Mouse (Mus musculus): ENCODE data around the gene Vmn1r234. TPM values are rescaled to one million over a fixed set of nuclear protein-coding genes. Genes with fewer than 3 reads are reported as not detected.

The Vmn1r234 gene
- polyA plus RNA-seq (2012; rRNA removed; ENCODE audit: low replicate concordance): not detected in 2 replicates

DNA sequence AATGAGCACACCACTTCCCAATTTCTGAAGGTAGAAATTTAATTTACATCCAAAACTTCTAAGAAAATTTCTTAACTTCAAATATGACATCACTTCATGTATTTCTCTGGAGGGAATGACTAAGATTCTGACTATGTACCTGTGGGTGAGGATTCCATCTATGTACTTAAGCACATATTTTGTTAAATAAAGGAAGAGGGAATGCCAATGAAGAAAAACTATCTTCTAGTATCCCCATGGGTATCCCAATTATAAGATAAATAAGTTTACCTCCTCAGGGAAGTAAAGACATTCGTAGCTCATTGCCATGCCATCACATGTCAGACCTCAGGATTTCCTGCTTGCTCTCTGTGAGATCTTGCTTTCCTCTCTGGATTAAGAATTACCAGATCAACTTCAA is at the start of gene Vmn1r234:
Gene Vmn1r234 (plus strand): TSS at position 301 of the 400 bp plus-strand sequence.

DNA sequence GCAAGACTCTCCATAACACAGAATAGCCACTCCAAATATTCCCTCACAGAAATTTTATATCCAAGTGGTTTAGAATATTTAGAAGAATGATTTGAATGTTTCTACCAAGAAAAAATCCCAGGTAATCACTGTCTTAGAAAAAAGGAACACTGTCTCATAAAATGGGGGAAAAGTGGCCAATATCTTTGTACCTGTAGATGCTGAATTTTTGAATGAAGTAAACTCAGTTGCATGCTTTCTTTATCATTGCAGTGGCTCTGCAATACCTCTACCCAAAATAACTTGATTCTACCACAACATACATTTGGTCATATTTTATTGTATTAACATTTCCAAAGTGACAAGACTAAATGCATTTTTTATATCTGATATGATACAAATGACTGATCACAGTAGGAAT is 30.2 kb downstream of the Vmn1r234 start, which contains the start of gene Vmn1r235:
Gene Vmn1r235 (plus strand): TSS at position 301 of the 400 bp plus-strand sequence.

DNA sequence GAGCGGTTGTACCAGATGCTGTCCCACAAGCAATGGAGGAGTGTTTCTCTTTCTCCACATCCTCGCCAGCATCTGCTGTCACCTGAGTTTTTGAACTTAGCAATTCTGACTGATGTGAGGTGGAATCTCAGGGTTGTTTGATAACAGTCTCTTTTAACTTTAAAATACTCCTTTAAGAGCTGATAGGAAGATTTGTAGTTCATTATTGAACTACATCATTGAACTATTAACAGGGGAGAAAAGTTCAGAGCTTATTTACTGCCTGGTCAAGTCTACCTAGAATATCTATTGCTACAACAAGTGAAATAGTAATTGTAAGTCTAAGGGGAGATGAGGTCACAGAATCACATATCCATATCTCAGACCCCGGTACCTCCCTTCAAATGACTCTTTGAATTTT is 56.8 kb downstream of the Vmn1r234 start, which contains the start of gene Vmn1r236:
Gene Vmn1r236 (plus strand): TSS at position 301 of the 400 bp plus-strand sequence.

Other genes starting within 250 kb of the Vmn1r234 start
- not detected in 2 replicates for gene Vmn1r233, start 229.6 kb upstream of the Vmn1r234 start, polyA plus RNA-seq (2012; rRNA removed; ENCODE audit: low replicate concordance)
- 0.36 and 0.44 TPM in 2 replicates for gene Zfp160, start 217.2 kb upstream of the Vmn1r234 start, polyA plus RNA-seq (2012; rRNA removed; ENCODE audit: low replicate concordance)
- not detected in 2 replicates for gene Vmn1r235, start 30.3 kb downstream of the Vmn1r234 start, polyA plus RNA-seq (2012; rRNA removed; ENCODE audit: low replicate concordance)
- gene Vmn1r236, start 56.9 kb downstream of the Vmn1r234 start, polyA plus RNA-seq (2012; rRNA removed; ENCODE audit: low replicate concordance): not detected in 2 replicates
- not detected in 2 replicates for gene Vmn1r237, start 85.8 kb downstream of the Vmn1r234 start, polyA plus RNA-seq (2012; rRNA removed; ENCODE audit: low replicate concordance)
- not detected in 2 replicates for gene Zfp677, start 157.7 kb downstream of the Vmn1r234 start, polyA plus RNA-seq (2012; rRNA removed; ENCODE audit: low replicate concordance)
- 0.06 and 0.25 TPM in 2 replicates for gene Zfp54, start 197.1 kb downstream of the Vmn1r234 start, polyA plus RNA-seq (2012; rRNA removed; ENCODE audit: low replicate concordance)
- 0.12 TPM in 1 of 2 replicates, not detected in the other for gene Zfp51, start 224.3 kb downstream of the Vmn1r234 start, polyA plus RNA-seq (2012; rRNA removed; ENCODE audit: low replicate concordance)